Mouse (Mus musculus) left cerebral cortex, adult 6 months (tissue): ENCODE measurements around the gene Ppm1l. TPM values are rescaled to one million over a fixed set of nuclear protein-coding genes. Genes with fewer than 3 reads are reported as not detected.

Source experiments
- long read RNA-seq, 2 experiments: library from polyadenylated mRNA; unstranded; transcript quantifications; one replicate each; pipeline ENCODE4 v2.0.0; 2019 to 2020
- polyA plus RNA-seq: library from polyadenylated mRNA; unstranded; fragments of <200 nt; fragmentation: Nextera tagmentation; gene quantifications from 2 replicates; pipeline ENCODE4 v1.2.3, GENCODE M21; 2021

Ppm1l gene
- 15.3 and 23.0 TPM in 2 replicates for polyA plus RNA-seq
- long read RNA-seq, experiment 1, full-length matches to known transcripts: 195 of 289 reads
- long read RNA-seq, experiment 1, partial matches to known transcripts: 10 of 289 reads
- long read RNA-seq, experiment 1, other reads (novel, unspliced or antisense): 84 of 289 reads
- long read RNA-seq, experiment 2, full-length matches to known transcripts: 22 of 67 reads
- long read RNA-seq, experiment 2, partial matches to known transcripts: 3 of 67 reads
- long read RNA-seq, experiment 2, other reads (novel, unspliced or antisense): 42 of 67 reads

GRCm38 (mm10) chr3:69316391-69317195, at the start of gene Ppm1l:
Ppm1l (plus strand) TSS chr3:69316861.

GRCm38 (mm10) chr3:69598261-69599165, 281.9 kb downstream of the Ppm1l start, which contains the start of gene B3galnt1:
B3galnt1 (minus strand) TSS chr3:69598960.

Other genes starting within 250 kb of the Ppm1l start
- gene Kpna4, start 189.7 kb upstream of the Ppm1l start, polyA plus RNA-seq: 9.9 and 25.0 TPM in 2 replicates
- not detected in 2 replicates for gene Arl14, start 94.4 kb upstream of the Ppm1l start, polyA plus RNA-seq